Mouse (Mus musculus): Measurements from ENCODE around the gene Tnfaip2.

The Tnfaip2 gene

GRCm38 (mm10) chr12:111445890-111446613, 3.8 kb downstream of the Tnfaip2 start:
- no peak for DNase-seq (ENCODE audit: low spot score in 2 of 2)

- no peak for DNase-seq (ENCODE audit: low spot score in 2 of 2)
These were observed 4.5 kb downstream of the Tnfaip2 start for GRCm38 (mm10) chr12:111446745-111447144.

DNA sequence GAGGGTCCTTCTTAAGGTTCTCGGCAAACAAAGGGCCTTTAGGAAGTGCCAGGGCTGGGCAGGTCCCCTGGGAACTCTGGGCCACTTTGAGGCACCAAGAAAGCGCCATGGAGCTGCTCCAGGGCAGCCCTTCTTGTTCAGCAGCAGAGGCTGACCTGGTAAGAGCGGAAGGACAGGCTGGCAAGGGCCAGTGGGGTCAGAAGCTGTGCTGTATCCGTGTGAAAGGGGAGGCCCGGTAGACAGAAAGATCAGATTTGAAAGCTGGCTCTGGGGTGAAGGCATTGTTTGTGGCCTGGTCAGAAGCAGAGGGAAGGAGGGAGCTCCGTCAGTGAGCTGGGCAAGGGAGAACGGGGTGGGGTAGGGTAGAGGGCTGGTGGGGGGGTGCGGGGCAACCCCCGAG, 5.1 kb downstream of the Tnfaip2 start:
- DNase-seq (ENCODE audit: low spot score in 2 of 2): no peak

- no peak for DNase-seq (ENCODE audit: low spot score in 2 of 2)
These were observed 5.9 kb downstream of the Tnfaip2 start for GRCm38 (mm10) chr12:111447898-111448760.

DNA sequence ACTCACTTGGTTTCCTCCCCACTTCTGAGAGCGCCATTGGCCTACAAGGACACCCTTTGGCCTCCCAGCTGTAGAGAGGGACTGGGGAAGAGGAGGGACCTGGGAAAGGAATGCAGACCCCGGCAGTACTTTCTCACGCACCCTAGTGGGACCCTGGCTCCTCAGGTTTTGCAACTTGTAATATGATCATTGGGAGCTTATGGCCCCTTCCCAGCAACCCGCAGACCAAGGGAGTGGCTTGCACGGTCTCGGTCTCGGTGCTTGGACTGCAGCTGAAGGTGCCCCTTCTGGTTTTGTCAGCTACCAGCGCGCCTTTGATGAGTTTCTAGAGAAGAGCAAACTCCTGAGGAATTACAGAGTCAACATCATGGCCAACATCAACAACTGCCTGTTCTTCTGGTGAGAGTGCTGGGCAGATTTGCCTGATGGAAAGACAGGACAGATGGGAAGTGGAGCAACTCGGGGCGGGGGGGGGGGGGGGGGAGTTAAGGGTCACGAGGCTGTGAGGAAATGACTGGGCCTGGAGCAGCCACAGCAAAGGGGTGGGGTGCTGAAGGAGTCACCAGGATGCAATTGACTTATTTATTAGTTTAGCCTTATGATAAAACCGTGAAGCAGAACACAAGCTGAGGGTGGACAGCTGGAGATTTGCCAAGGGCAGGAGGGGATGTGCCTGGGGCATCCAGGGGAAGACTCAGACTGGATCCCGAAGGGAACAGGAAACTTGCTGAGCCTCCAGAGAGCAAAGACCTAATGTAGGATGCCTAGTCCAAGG, 6.8 kb downstream of the Tnfaip2 start:
- no peak for DNase-seq (ENCODE audit: low spot score in 2 of 2)

DNA sequence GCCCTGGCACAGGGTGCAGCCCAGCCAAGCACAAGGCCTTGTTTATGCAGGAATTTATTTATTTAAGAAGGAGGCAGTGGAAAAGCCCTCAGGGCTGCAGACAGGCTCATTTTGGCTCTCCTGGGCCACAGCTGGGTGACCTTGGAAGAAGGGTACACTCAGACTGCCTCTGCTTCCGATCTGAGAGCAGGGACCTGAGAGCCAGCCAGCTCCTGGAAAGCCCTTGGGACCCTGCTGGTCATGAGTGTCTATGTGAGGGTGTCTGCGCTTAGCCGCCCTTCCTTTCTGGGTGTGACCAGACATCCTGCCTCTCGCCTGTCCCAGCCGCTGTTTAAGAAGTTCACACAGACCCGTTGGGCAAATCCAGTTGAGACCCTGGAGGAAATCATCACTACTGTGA, 8.1 kb downstream of the Tnfaip2 start:
- DNase-seq (ENCODE audit: low spot score in 2 of 2): no peak

DNA sequence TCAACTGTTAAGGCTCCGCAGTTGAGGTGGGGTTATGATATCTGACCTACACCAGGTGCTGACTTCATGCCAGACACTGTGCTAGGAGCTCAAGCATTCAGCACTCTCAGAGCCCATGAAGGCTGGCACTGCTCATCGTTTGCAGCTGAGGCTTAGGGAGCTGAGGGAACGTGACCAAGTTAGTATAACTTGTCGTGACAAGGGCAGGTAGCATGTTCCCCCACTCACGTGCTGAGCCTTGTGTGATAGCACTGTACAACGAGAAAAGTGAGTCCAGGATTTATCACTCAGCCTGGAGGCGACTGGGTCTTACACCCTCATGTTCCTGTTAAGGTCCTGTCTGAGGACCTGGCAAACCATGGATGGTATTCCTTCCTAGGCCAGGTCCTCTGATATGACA, 9.3 kb downstream of the Tnfaip2 start:
- DNase-seq (ENCODE audit: low spot score in 2 of 2): no peak

DNA sequence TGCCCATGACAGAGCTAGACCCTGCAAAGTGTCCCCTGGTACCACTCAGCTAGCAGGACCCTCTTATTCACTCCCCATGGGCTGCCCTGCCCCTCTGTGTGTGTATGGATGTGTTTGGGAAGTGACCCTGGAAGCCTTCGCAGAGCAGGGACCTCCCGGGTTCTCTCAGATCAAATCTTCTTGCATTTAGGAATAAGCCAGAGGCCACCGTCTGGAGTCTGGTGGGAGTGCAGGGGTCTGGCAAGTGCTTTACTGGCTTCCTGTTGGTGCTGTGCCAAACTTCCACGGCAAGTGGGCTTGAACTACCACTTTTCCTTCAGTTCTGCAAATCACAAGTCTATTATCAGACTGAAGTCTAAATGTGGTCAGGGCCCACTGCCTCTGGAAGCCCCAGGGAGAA, 11.8 kb downstream of the Tnfaip2 start:
- DNase-seq (ENCODE audit: low spot score in 2 of 2): no peak

- no peak for DNase-seq (ENCODE audit: low spot score in 2 of 2)
These were observed 12.4 kb downstream of the Tnfaip2 start for GRCm38 (mm10) chr12:111454543-111455280.

GRCm38 (mm10) chr12:111455311-111455846, 13.1 kb downstream of the Tnfaip2 start:
- DNase-seq (ENCODE audit: low spot score in 2 of 2): no peak

GRCm38 (mm10) chr12:111455860-111456259, 13.6 kb downstream of the Tnfaip2 start:
- DNase-seq (ENCODE audit: low spot score in 2 of 2): no peak

DNA sequence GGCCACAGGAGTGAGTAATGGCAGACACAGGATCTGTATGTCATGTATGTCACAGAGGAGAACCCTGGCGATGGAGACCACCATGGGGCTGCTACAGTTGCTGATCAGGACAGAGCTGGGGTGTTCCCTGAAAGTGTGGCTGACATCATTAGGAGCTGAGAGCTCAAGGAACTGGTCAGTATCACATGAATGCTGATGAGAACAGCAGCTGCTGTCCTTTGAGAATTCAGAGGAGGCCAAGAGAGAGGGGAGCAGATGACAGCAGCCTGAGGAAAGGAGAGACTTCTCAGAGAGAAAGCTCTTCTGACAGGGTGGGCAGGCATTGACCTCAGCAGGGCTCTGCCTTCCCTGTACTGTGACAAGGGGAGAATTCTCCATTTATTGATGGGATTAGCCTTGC, 15.5 kb downstream of the Tnfaip2 start:
- DNase-seq (ENCODE audit: low spot score in 2 of 2): no peak

DNA sequence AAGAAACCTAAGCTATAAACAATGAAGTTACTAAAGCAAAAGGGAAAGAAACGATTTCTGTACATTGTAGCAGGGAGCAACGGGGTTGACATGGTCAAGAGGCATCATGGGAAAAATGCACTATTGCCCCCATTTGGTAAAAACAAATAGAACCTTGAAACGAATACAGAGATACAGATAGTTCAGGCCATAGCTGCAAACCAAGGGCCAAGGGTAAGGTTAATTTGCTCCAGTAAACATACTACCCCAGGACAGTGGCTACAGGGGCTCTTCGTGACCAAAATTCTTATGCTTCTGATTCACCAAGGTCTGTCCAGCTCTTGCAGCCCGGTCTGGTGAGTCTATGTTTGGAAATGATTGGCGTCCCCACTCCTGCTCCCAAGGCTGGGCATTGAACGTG, 21.3 kb downstream of the Tnfaip2 start:
- DNase-seq (ENCODE audit: low spot score in 2 of 2): no peak

DNA sequence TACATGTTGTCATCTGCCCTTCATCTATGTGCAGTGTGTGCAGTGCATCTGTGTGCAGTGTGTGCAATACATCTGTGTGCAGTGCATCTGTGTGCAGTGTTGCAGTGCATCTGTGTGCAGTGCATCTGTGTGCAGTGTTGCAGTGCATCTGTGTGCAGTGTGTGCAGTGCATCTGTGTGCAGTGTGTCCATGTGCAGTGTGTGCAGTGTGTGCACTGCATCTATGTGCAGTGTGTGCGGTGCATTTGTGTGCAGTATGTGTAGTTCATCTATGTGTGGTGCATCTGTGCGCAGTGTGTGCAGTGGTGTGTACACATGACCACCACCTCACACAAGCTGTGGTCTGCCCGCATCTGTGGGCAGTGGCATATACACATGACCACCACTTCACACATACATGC, 24.1 kb downstream of the Tnfaip2 start:
- DNase-seq (ENCODE audit: low spot score in 2 of 2): no peak

- DNase-seq (ENCODE audit: low spot score in 2 of 2): no peak
These were observed 25.9 kb downstream of the Tnfaip2 start for GRCm38 (mm10) chr12:111468206-111468605.

GRCm38 (mm10) chr12:111469507-111469906, 27.2 kb downstream of the Tnfaip2 start:
- DNase-seq (ENCODE audit: low spot score in 2 of 2): peak in 1 of 2 experiments; percentile 54

- no peak for DNase-seq (ENCODE audit: low spot score in 2 of 2)
These were observed 28.9 kb downstream of the Tnfaip2 start for GRCm38 (mm10) chr12:111471119-111471518.

GRCm38 (mm10) chr12:111471721-111472120, 29.5 kb downstream of the Tnfaip2 start:
- DNase-seq (ENCODE audit: low spot score in 2 of 2): no peak

GRCm38 (mm10) chr12:111472886-111473285, 30.6 kb downstream of the Tnfaip2 start:
- DNase-seq (ENCODE audit: low spot score in 2 of 2): no peak

DNA sequence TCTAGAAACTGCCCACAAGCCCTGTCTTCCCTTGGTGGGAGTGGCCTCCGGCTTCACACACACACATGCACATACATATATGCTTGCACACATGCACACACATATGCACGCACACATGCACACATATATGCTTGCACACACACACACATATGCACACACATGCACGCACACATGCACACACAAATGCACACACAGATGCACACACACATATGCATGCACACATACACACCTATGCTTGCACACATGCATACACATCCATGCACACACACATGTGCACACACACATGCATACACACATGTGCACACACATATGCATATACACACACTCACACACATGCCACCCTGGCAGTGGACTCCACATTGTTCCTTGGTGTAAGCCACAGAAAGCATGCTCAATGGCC, 32.1 kb downstream of the Tnfaip2 start:
- DNase-seq (ENCODE audit: low spot score in 2 of 2): no peak

Measured in frontal cortex, postnatal 10 days (tissue).